Mouse (Mus musculus) heart, embryonic 14.5 days (tissue): Measurements from ENCODE around the gene Ccna2. TPM values are rescaled to one million over a fixed set of nuclear protein-coding genes. Genes with fewer than 3 reads are reported as not detected.

ENCODE experiments used
- ATAC-seq: fragments of 200-750 bp; cut with Nextera tagmentation; 2 replicates; pipeline ENCODE4 v1.8.0; 2017; ENCODE audit warnings: low read depth, moderate TSS enrichment; ENCODE audit not compliant: insufficient number of reproducible peaks, insufficient read depth, low FRiP score
- H3K27ac ChIP-seq, 2 experiments: fragments of 200-500 bp in 1 of 2; fragments of 300-500 bp in 1 of 2; sonication (generic) in 1 of 2; replicated peaks in 1 of 2; 2 replicates each; pipeline ENCODE4 v1.5.1; 2012 to 2014; ENCODE audit warnings: low read depth in 2 of 2, low read length in 2 of 2, control low read depth in 1 of 2, mild to moderate bottlenecking in 1 of 2, mixed read lengths in 1 of 2; ENCODE audit not compliant: control insufficient read depth in 1 of 2, insufficient read depth in 1 of 2
- H3K27me3 ChIP-seq: fragments of 300-500 bp; sonication (generic); 2 replicates; pipeline ENCODE4 v1.6.1; 2014; ENCODE audit warnings: mild to moderate bottlenecking, low read length, control low read depth; ENCODE audit not compliant: control insufficient read depth, insufficient read depth
- H3K36me3 ChIP-seq: fragments of 300-500 bp; sonication (generic); 2 replicates; pipeline ENCODE4 v1.6.1; 2014; ENCODE audit warnings: mild to moderate bottlenecking, control low read depth, low read length, mixed read lengths; ENCODE audit not compliant: control insufficient read depth, insufficient read depth
- H3K4me1 ChIP-seq, 2 experiments: fragments of 200-500 bp in 1 of 2; fragments of 300-500 bp in 1 of 2; sonication (generic) in 1 of 2; 2 replicates each; pipeline ENCODE4 v1.6.1; 2012 to 2014; ENCODE audit warnings: low read length in 2 of 2, control low read depth in 1 of 2, mixed read lengths in 1 of 2; ENCODE audit not compliant: control insufficient read depth in 2 of 2, insufficient read depth in 2 of 2
- H3K4me2 ChIP-seq: fragments of 300-500 bp; sonication (generic); 2 replicates; pipeline ENCODE4 v1.6.1; 2014; ENCODE audit warnings: mild to moderate bottlenecking, low read length
- H3K4me3 ChIP-seq, 2 experiments: fragments of 200-500 bp in 1 of 2; fragments of 300-500 bp in 1 of 2; sonication (generic) in 1 of 2; 2 replicates each; pipeline ENCODE4 v1.5.1; 2012 to 2014; ENCODE audit warnings: low read length in 2 of 2, mild to moderate bottlenecking in 2 of 2, control low read depth in 1 of 2, low read depth in 1 of 2, moderate library complexity in 1 of 2; ENCODE audit not compliant: control insufficient read depth in 1 of 2, insufficient read depth in 1 of 2
- H3K9ac ChIP-seq: fragments of 300-500 bp; sonication (generic); 2 replicates; pipeline ENCODE4 v1.6.1; 2014; ENCODE audit warnings: mild to moderate bottlenecking, low read length
- H3K9me3 ChIP-seq: fragments of 300-500 bp; sonication (generic); 2 replicates; pipeline ENCODE4 v1.6.1; 2016; ENCODE audit warnings: low read length, control low read depth; ENCODE audit not compliant: control insufficient read depth
- WGBS: fragments of 180-500 bp; shearing (Covaris S2); extraction: QIAGEN DNeasy Blood & Tissue Kit; methylation state at CpG from one replicate; pipeline ENCODE4 v1.1.7; 2014; 5-methylcytosine and 5-hydroxymethylcytosine counted together
- polyA plus RNA-seq: library from polyadenylated mRNA; unstranded; fragments of >200 nt; fragmentation: Nextera tagmentation; extraction: Ambion mirVana; gene quantifications from 2 replicates; pipeline ENCODE4 v1.2.1, GENCODE M21; 2014

Ccna2 gene
- polyA plus RNA-seq, 1 experiment from 2014 or later, result 199 TPM

DNA sequence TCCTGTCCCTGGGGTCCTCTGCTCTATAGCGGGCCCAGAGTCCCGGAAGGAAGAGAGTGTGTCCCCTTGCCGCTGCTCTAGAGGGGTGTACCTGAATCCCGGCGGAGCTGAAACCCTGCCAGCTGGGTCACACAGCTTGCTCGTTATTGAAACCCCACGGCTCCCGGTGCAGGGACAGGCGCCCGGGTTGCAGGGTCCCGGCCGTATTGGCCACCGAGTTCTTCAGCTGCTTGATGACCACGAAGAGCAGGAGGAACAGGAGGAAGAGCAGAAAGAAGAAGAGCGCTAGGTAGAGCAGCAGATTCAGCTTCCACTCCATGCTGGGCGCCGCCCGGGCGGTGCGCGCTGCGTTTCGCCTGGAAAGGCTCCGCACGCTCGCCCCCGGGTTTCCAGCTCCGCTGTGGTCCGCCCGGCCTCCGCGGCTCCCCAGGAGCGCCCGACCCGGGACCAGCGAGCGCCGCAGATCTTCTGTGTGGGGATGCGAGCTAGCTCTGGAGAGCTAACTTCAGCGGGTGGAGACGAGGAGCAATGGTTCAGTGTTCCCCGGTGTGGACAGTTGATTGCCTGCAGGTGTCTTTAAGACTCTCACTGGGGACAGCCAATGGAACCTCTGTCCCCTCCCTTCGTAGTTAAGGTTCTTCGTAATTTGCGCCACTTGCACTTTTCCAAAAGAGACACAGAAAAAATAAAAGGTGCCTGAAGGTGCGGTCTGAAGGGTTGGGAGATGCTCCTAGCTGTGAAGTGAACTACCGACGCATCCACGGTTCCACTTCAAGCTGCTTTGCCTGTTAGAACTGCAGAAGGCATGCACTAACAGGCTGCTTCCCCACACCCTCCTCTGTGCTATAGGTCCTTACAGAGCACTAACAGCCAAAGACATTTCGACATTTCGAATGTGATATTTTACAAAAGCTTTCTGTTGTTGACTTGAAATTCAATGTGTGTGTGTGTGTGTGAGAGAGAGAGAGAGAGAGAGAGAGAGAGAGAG, 50.6 kb downstream of the Ccna2 start, which contains the start of gene Gm11549:
Gene Gm11549 (minus strand): TSS at position 741 of the 988 bp plus-strand sequence.
- Histone ChIP-seq H3K4me1 (peaks cover 2 to 3% of the 10 kb centered on the region in 2 experiments; a peak in 3 of 4 replicates), H3K9me3 (no peaks in the 10 kb centered on the region), H3K9ac (peak within 1 kb of the TSS; percentile 75), H3K27ac (no peak within 1 kb of the TSS), H3K27me3 (peaks cover 22% of the 10 kb centered on the region), H3K36me3 (no peaks in the 10 kb centered on the region), H3K4me3 (peak within 1 kb of the TSS; percentile 47 to 58), H3K4me2 (peak within 1 kb of the TSS; percentile 99)
- no peak for ATAC-seq
- WGBS, result 2% methylated on average over 51 of the region's 51 CpGs

DNA sequence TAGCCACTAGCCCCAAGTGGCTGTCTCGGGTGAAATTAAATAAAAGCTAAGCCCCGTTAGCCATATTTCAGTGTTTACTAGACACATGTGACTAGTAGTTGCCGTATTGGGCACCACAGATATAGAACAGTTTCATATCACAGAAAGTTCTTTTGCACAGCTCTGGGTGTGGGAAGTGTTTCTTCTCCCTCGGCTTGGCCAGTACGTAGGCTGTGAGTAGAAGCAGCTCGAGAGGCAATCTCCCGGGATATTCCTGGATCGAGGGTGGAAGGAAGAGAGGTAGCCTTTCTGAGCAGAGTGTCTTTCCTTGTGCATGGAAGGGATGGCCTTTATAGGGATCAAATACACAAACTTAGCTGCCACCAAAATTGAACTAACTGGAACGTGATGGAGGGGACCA, 55.8 kb downstream of the Ccna2 start:
- Histone ChIP-seq H3K27me3 (peaks cover 12% of the 10 kb centered on the region), H3K4me2 (no peak overlapping the region), H3K9ac (no peak overlapping the region), H3K36me3 (no peaks in the 10 kb centered on the region), H3K9me3 (no peaks in the 10 kb centered on the region), H3K4me1 (peaks cover 0 to 2% of the 10 kb centered on the region in 2 experiments; a peak in 2 of 4 replicates), H3K4me3 (no peak overlapping the region), H3K27ac (no peak overlapping the region)
- 81% methylated on average over 9 of the region's 9 CpGs for WGBS
- no peak for ATAC-seq

Other genes with a start within 250 kb of the Ccna2 start
- gene Anxa5, start 96.3 kb downstream of the Ccna2 start, polyA plus RNA-seq, result 374 and 393 TPM in 2 replicates
- 1.4 TPM in 2 replicates for gene 1810062G17Rik, start 96.2 kb downstream of the Ccna2 start, polyA plus RNA-seq
- 0.58 and 0.88 TPM in 2 replicates for gene Gm11549, start 50.3 kb downstream of the Ccna2 start, polyA plus RNA-seq
- 50.1 and 50.7 TPM in 2 replicates for gene Exosc9, start 19.5 kb downstream of the Ccna2 start, polyA plus RNA-seq
- gene Bbs7, start 41.3 kb upstream of the Ccna2 start, polyA plus RNA-seq, result 9.4 and 9.7 TPM in 2 replicates
- gene Trpc3, start 118.0 kb upstream of the Ccna2 start, polyA plus RNA-seq, result 6.1 and 6.4 TPM in 2 replicates